Mouse (Mus musculus) layer of hippocampus, adult 2 months (tissue): ENCODE data around the gene Tgfbi. TPM values are rescaled to one million over a fixed set of nuclear protein-coding genes. Genes with fewer than 3 reads are reported as not detected.

Experiments used
- DNase-seq, 2 experiments: peaks; one replicate each; pipeline ENCODE4 v3.0.0; 2022; ENCODE audit warnings: low spot score in 2 of 2
- H3K27ac ChIP-seq: fragments of 200-600 bp; 2 replicates; pipeline ENCODE4 v1.8.1; 2022
- H3K4me3 ChIP-seq: fragments of 200-600 bp; 2 replicates; pipeline ENCODE4 v1.8.1; 2022; ENCODE audit warnings: mild to moderate bottlenecking
- CTCF ChIP-seq: fragments of 200-600 bp; conservative IDR thresholded peaks from 2 replicates; pipeline ENCODE4 v1.8.1; 2022; ENCODE audit warnings: antibody characterized with exemption, mild to moderate bottlenecking, moderate library complexity
- total RNA-seq, 2 experiments: library from RNA; stranded (reverse); gene quantifications; 2 replicates each; pipeline ENCODE4 v1.2.3; 2021

Gene Tgfbi
- total RNA-seq, 2 experiments from 2014 or later: 3.1 to 3.8 TPM

DNA sequence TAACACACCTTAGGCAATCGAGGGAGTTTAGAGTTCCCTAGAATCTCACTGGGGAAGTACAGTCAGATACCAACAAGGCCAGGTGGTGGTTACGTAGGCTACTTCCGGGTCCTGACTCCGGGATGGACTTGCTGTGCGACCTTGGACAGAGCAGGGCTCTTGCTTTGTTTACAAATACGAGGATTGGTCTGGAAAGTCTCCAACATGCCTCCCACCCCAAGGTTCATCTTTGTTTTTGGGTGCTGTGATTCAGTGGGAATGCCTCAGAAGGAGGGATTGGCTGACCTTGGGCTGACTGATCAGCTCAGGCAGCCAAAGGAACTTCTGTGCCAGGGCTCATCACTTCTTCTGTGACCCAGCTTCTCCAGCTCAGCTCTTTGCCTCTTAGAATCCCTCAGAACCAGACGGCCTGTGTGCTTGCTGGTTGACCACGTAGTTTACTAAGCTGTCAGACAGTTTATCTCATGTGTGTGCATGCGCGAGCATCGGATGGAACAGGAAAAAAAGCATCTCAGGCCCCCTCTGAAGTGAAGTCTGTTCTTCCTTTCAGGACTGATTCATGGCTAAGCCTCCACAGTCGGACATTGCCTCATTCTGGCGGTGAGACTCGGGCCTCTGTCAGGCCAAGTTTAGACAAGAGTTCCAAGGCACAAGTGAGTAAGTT, 20.7 kb upstream of the Tgfbi start:
- TF ChIP-seq CTCF: no peak
- DNase-seq: no peak
- H3K27ac ChIP-seq: no peak overlapping the region
- no peak overlapping the region for H3K4me3 ChIP-seq

GRCm38 (mm10) chr13:56590202-56590601, 19.1 kb upstream of the Tgfbi start:
- no peak for DNase-seq
- no peak overlapping the region for H3K4me3 ChIP-seq
- no peak for TF ChIP-seq CTCF
- no peak overlapping the region for H3K27ac ChIP-seq

- no peak for DNase-seq
- Histone ChIP-seq H3K4me3 (no peak overlapping the region), H3K27ac (no peak overlapping the region)
- TF ChIP-seq CTCF: no peak
Measured at GRCm38 (mm10) chr13:56591191-56591590, 18.1 kb upstream of the Tgfbi start.

- no peak for DNase-seq
- Histone ChIP-seq H3K27ac (no peak overlapping the region), H3K4me3 (no peak overlapping the region)
- no peak for TF ChIP-seq CTCF
Measured at GRCm38 (mm10) chr13:56591939-56592338, 17.4 kb upstream of the Tgfbi start.

GRCm38 (mm10) chr13:56593196-56593595, 16.1 kb upstream of the Tgfbi start:
- H3K4me3 ChIP-seq: no peak overlapping the region
- no peak for TF ChIP-seq CTCF
- no peak overlapping the region for H3K27ac ChIP-seq
- DNase-seq: no peak

GRCm38 (mm10) chr13:56593961-56594391, 15.3 kb upstream of the Tgfbi start:
- DNase-seq: no peak
- TF ChIP-seq CTCF: no peak
- no peak overlapping the region for H3K4me3 ChIP-seq
- H3K27ac ChIP-seq: no peak overlapping the region

DNA sequence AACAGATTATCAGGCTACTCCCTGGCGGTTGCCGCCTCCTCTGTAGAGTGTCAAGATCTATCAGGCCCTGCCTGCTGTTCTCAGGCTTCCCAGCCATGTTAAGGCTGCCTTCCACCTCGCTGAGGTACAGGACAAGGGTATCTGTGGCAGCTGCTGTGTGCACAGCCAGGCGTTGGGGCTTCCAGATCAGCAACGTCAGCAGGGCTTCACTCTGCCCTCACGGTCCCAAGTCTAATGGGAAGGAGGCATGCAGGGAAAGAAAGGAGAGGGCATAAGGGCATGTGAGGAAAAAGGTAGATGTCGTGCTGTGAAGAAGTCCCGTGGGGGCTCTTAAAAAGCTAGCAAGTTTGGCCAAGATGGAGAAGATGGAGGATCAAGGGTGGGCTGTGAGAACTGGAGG, 14.1 kb upstream of the Tgfbi start:
- H3K4me3 ChIP-seq: no peak overlapping the region
- no peak overlapping the region for H3K27ac ChIP-seq
- TF ChIP-seq CTCF: no peak
- no peak for DNase-seq

- DNase-seq: no peak
- TF ChIP-seq CTCF: no peak
- H3K27ac ChIP-seq: peak overlapping the region; percentile 25; the same call in 1 of the 2 replicates
- H3K4me3 ChIP-seq: no peak overlapping the region
Measured at GRCm38 (mm10) chr13:56597296-56597695, 12.0 kb upstream of the Tgfbi start.

DNA sequence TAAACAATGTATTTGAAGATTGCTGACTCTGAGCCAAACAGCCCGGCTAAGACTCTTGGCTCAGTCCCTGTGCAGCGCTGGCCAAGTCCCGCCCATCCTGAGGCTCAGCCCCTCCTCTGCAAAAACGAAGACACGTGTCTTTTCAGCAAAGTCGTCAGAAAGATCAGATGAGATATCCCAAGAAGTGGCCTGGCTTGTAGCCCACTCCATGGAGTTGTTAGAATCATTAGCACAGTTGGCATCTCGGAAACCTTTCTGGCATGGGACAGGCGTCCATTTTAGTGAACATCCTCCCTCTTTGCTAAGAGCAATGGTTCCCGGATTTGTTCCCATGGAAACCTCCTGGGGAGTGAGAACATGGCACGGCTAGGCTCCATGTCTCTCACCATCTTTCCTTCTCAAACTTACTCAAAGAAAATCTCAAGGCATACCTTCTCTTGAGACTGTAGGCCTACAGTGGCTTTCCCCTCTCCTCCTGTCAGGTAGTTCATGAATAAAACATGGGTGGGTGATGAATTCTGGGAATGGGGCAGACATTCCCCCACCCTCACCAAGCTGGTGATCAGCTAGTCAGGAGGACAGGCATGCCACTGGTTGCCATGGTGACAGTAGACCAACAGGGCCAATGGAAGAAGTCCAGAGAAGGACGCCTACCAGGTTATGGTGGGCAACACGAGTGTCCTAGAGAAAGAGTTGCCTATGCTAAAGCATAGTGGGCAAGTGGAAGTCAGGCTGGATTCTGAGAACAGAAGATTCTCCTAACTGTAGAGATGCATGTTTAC, 11.3 kb upstream of the Tgfbi start:
- DNase-seq: no peak
- Histone ChIP-seq H3K27ac (no peak overlapping the region), H3K4me3 (peak overlapping the region; percentile 14; the same call in 1 of the 2 replicates)
- TF ChIP-seq CTCF: no peak

- DNase-seq: no peak
- no peak for TF ChIP-seq CTCF
- Histone ChIP-seq H3K27ac (no peak overlapping the region), H3K4me3 (no peak overlapping the region)
Measured at GRCm38 (mm10) chr13:56599511-56599910, 9.8 kb upstream of the Tgfbi start.

DNA sequence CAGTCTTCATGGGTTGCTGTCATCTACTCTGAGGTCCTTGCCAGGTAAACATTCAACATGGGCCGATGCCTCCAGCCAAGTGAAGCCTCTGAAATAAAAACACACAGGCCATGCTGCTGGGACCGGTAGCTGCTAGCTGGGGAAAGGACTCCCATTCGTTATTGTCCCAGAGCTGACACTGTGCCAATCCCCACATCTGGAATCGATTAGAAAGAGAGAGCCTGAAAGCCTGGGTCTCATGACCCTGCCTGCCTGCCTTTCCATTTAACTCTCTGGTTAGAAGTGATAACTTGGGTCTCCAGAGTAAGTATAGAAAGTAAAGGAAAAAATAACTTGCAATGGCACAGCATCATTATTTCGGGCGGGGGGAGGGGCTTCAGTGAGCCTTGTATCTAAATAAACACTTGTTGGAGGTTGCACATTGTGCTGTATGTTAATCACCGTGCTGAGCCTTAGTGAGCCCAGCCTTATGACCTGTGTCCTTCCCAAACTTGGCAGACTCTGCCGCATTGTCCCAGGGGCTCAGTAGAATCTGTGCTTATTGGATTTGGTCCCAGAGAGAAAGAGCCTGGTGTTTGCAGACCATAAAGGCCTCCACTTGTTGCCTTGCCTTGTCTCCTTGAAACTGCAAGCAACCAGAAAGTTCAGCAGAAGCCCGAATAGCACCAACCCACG, 9.0 kb upstream of the Tgfbi start:
- DNase-seq: no peak
- TF ChIP-seq CTCF: no peak
- H3K4me3 ChIP-seq: no peak overlapping the region

GRCm38 (mm10) chr13:56601199-56601598, 8.1 kb upstream of the Tgfbi start:
- DNase-seq: no peak
- TF ChIP-seq CTCF: no peak
- no peak overlapping the region for H3K4me3 ChIP-seq
- H3K27ac ChIP-seq: peak overlapping the region; percentile 63; the same call in 1 of the 2 replicates

More for the DNA sequence above, 9.0 kb upstream of the Tgfbi start:
- H3K27ac ChIP-seq: peak overlapping the region; percentile 63; the same call in 1 of the 2 replicates

GRCm38 (mm10) chr13:56605503-56605902, 3.8 kb upstream of the Tgfbi start:
- Histone ChIP-seq H3K4me3 (no peak overlapping the region), H3K27ac (no peak overlapping the region)
- DNase-seq: no peak
- no peak for TF ChIP-seq CTCF
